Mouse (Mus musculus) fat pad, adult 2 months (tissue): ENCODE measurements at regions not wholly inside any gene's neighbourhood (a gene's known extent, or its start where the extent isn't known, plus 50 kb on each side); places are given as distances from the start of the nearest gene placed in this dataset.
A peak's percentile ranks its signal among the peaks of the same experiment; 100 is the strongest.

Experiments
- DNase-seq: peaks from one replicate; pipeline ENCODE4 v3.0.0-alpha.2; 2011; ENCODE audit warnings: low read depth, low spot score; ENCODE audit errors: extremely low read depth

DNA sequence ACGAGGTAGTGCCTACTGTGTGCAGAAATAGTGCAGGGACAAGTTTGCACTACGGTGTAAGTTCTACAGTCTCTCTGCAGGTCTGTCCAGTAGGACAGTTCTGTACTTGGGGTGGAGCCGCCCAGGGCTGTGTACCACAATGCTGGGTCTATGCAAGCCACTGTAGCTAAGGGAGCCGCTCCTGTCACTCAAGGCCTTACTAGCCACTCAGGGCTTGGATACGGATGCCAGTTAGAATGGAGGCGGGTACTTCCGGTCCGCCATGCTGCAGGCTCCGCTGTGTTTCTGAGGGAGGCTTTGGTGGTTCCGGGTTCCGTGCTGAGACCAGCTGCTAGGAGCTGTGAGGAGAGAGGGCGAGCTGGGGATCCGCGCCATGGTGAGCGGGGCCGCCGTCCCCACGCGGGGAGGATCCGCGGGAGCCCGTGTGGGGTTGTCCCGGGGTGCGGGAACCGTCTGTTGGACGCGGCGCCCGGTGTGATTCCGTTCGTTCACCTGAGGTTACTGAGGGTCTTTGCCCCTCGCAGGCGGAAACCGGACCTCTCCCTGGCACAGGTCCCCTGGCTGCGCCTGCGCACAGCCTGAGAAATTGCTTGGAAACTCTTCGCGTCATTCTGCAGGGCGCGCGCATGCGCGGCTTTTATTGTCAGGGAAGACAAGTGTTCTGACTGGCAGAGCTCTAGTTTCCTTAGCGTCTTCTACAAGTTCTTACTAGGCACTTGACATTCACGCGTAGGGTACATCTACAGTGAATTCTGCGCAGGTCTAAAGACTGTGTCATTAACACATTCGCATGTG, 51.0 kb upstream of the Zfp873 start:
- DNase-seq = peak; percentile 14
